Comparison of ENCODE assay signal across 20 mouse cellular contexts in genomic region chr5:74857161-74857560, GRCm38 (mm10).
DNase-seq lines count a peak whose midpoint lies in the region; ATAC-seq and TF ChIP-seq lines count a peak whose summit lies in the region.
"Had no signal": no experiment of that assay in that cellular context is flagged by ENCODE, and none has a peak within 500 bp of the region (broad histone marks: within the 10 kb centered on the region; RNA-seq: fewer than 3 reads in every experiment).

No protein-coding gene starts in this region.

- H3K4me3 ChIP-seq in hindbrain, postnatal 0 days (ENCODE audit: low read length), result no peak overlapping the region
- no peak overlapping the region for H3K4me3 ChIP-seq in hindbrain, embryonic 11.5 days (ENCODE audit: low read depth, low read length)
- no peak overlapping the region for H3K4me3 ChIP-seq in left cerebral cortex, adult 2 months
- H3K4me3 ChIP-seq in kidney, embryonic 16.5 days (ENCODE audit: low read length), result no peak overlapping the region
- H3K4me3 ChIP-seq: erythroblast, embryonic 14.5 days; heart, embryonic 15.5 days; limb, embryonic 10.5 days had no signal

- intact Hi-C loops in left cerebral cortex, adult 2 months (cut with DNase I), result no loop called here

- H3K9ac ChIP-seq in hindbrain, postnatal 0 days (replicated peaks; ENCODE audit: low read length), result no peak overlapping the region
- H3K9ac ChIP-seq in hindbrain, embryonic 11.5 days (ENCODE audit: low read depth, low read length), result no peak overlapping the region
- no peak overlapping the region for H3K9ac ChIP-seq in kidney, embryonic 16.5 days (replicated peaks; ENCODE audit: low read length)
- H3K9ac ChIP-seq: heart, embryonic 15.5 days; hindbrain, embryonic 14.5 days; liver, embryonic 14.5 days had no signal

- no peaks in the 10 kb centered on the region for H3K36me3 ChIP-seq in hindbrain, postnatal 0 days (ENCODE audit: insufficient read depth, low read length)
- no peaks in the 10 kb centered on the region for H3K36me3 ChIP-seq in hindbrain, embryonic 11.5 days (ENCODE audit: control insufficient read depth, insufficient read depth, low read length)
- H3K36me3 ChIP-seq in kidney, embryonic 16.5 days (ENCODE audit: insufficient read depth, low read length), result no peaks in the 10 kb centered on the region
- H3K36me3 ChIP-seq: heart, embryonic 15.5 days; limb, embryonic 10.5 days had no signal

- H3K27me3 ChIP-seq in hindbrain, postnatal 0 days (ENCODE audit: insufficient read depth, low read length), result no peaks in the 10 kb centered on the region
- H3K27me3 ChIP-seq in hindbrain, embryonic 11.5 days (ENCODE audit: control insufficient read depth, insufficient read depth, low read length), result no peaks in the 10 kb centered on the region
- no peaks in the 10 kb centered on the region for H3K27me3 ChIP-seq in kidney, embryonic 16.5 days (ENCODE audit: insufficient read depth, low read length)
- H3K27me3 ChIP-seq: heart, embryonic 15.5 days had no signal

- DNase-seq in hindbrain, postnatal 0 days (ENCODE audit: low spot score), result peak; percentile 33
- DNase-seq in hindbrain, embryonic 11.5 days (ENCODE audit: low spot score), result no peak
- peak; percentile 74 to 93 for DNase-seq in layer of hippocampus, adult 18-20 months (ENCODE audit: low spot score in 2 of 2)
- peak; percentile 11 to 45 for DNase-seq in left cerebral cortex, adult 2 months (ENCODE audit: extremely low spot score in 1 of 2, low spot score in 2 of 2)
- peak; percentile 59 to 61 for DNase-seq in right cerebral cortex, postnatal 36 days (ENCODE audit: low spot score in 2 of 2)
- no peak for DNase-seq in urinary bladder, postnatal 36 days (ENCODE audit: low spot score in 2 of 2)
- DNase-seq: cerebellum, adult 11-12 months; embryo, embryonic 11 days; gastrocnemius, postnatal 25 days; kidney, adult 9 months; spleen, adult 18-20 months had no signal

- no peak overlapping the region for H3K27ac ChIP-seq in hindbrain, postnatal 0 days
- H3K27ac ChIP-seq in hindbrain, embryonic 11.5 days (ENCODE audit: low read depth, low read length), result no peak overlapping the region
- no peak overlapping the region for H3K27ac ChIP-seq in left cerebral cortex, adult 2 months
- no peak overlapping the region for H3K27ac ChIP-seq in kidney, embryonic 16.5 days (ENCODE audit: low read length)
- H3K27ac ChIP-seq: heart, embryonic 15.5 days; hindbrain, embryonic 14.5 days; liver, embryonic 14.5 days; macrophage; stomach, postnatal 0 days had no signal

- TF ChIP-seq CTCF in hindbrain, postnatal 0 days (IDR thresholded peaks at IDR 0.05; ENCODE audit: low read depth), result no peak
- no peak for TF ChIP-seq CTCF in left cerebral cortex, adult 2 months (IDR thresholded peaks at IDR 0.05)

- H3K9me3 ChIP-seq in hindbrain, postnatal 0 days (ENCODE audit: low read length), result no peaks in the 10 kb centered on the region
- H3K9me3 ChIP-seq in hindbrain, embryonic 11.5 days (ENCODE audit: control insufficient read depth, low read length), result no peaks in the 10 kb centered on the region
- H3K9me3 ChIP-seq in kidney, embryonic 16.5 days (ENCODE audit: low read length), result no peaks in the 10 kb centered on the region
- H3K9me3 ChIP-seq: heart, embryonic 15.5 days; limb, embryonic 10.5 days had no signal

- no peak overlapping the region for H3K4me2 ChIP-seq in hindbrain, postnatal 0 days (ENCODE audit: low read depth, low read length)
- no peak overlapping the region for H3K4me2 ChIP-seq in hindbrain, embryonic 11.5 days (replicated peaks; ENCODE audit: low read depth, low read length)
- H3K4me2 ChIP-seq in kidney, embryonic 16.5 days (replicated peaks; ENCODE audit: low read depth, low read length), result no peak overlapping the region
- H3K4me2 ChIP-seq: heart, embryonic 15.5 days; hindbrain, embryonic 14.5 days had no signal

- no peaks in the 10 kb centered on the region for H3K4me1 ChIP-seq in hindbrain, postnatal 0 days (ENCODE audit: insufficient read depth, low read length)
- no peaks in the 10 kb centered on the region for H3K4me1 ChIP-seq in hindbrain, embryonic 11.5 days (replicated peaks; ENCODE audit: control insufficient read depth, insufficient read depth, low read length)
- peaks cover 5% of the 10 kb centered on the region; the same call in 1 of the 2 replicates for H3K4me1 ChIP-seq in kidney, embryonic 16.5 days (ENCODE audit: insufficient read depth, low read length)
- H3K4me1 ChIP-seq: heart, embryonic 15.5 days had no signal

- 65% methylated on average over 11 of the region's 11 CpGs for WGBS in hindbrain, postnatal 0 days
- 87% methylated on average over 10 of the region's 11 CpGs for WGBS in hindbrain, embryonic 11.5 days
- 87% methylated on average over 11 of the region's 11 CpGs for WGBS in kidney, embryonic 16.5 days

- peak; percentile 73 for ATAC-seq in hindbrain, postnatal 0 days
- no peak for ATAC-seq in hindbrain, embryonic 11.5 days (ENCODE audit: low FRiP score)
- no peak for ATAC-seq in megakaryocyte-erythroid progenitor cell, adult 5-6 weeks (replicated peaks; ENCODE audit: low FRiP score, low TSS enrichment, poor library complexity, severe bottlenecking)
- ATAC-seq in kidney, embryonic 16.5 days (ENCODE audit: low FRiP score, low TSS enrichment), result no peak

Comparison
In these comparisons a context has a peak if more than half of its experiments do, and no peak if none do; other contexts are left out.
1. DNase-seq: peak in hindbrain, postnatal 0 days (single experiment), layer of hippocampus, adult 18-20 months (2 of 2), left cerebral cortex, adult 2 months (2 of 2) and right cerebral cortex, postnatal 36 days (2 of 2); none in hindbrain, embryonic 11.5 days (single experiment) and urinary bladder, postnatal 36 days (0 of 2).